Mouse (Mus musculus) olfactory bulb, adult 2 months (tissue): ENCODE measurements around the gene Dnajc8.

Experiments
- CTCF ChIP-seq: fragments of 200-500 bp; IDR thresholded peaks from 2 replicates; pipeline ENCODE4 v1.5.1; 2012; ENCODE audit warnings: low read depth, mild to moderate bottlenecking, low read length, moderate library complexity; ENCODE audit not compliant: insufficient read depth
- POLR2A ChIP-seq: fragments of 200-500 bp; IDR thresholded peaks from 2 replicates; pipeline ENCODE4 v1.6.1; 2012; ENCODE audit warnings: mild to moderate bottlenecking, low read depth, low read length, moderate library complexity; ENCODE audit not compliant: insufficient read depth

GRCm38 (mm10) chr4:132488521-132488920 is 46.8 kb upstream of the Dnajc8 start:
- TF ChIP-seq CTCF = no peak
- TF ChIP-seq POLR2A = no peak
